In genomic region chr4:133391185-133392040, GRCm38 (mm10) we compare ENCODE assay signal across 8 mouse cellular contexts. TPM values are rescaled to one million over a fixed set of nuclear protein-coding genes. Genes with fewer than 3 reads are reported as not detected.
A peak's percentile ranks its signal among the peaks of the same experiment; 100 is the strongest.
DNase-seq lines count a peak whose midpoint lies in the region; ATAC-seq and TF ChIP-seq lines count a peak whose summit lies in the region.

No protein-coding gene starts in this region.

- intact Hi-C loops in left cerebral cortex, adult 2 months (cut with DNase I) = no loop called here

- ATAC-seq in forebrain, embryonic 13.5 days = no peak
- ATAC-seq in forebrain, embryonic 12.5 days (ENCODE audit: low FRiP score) = no peak
- no peak for ATAC-seq in lung, postnatal 0 days
- ATAC-seq in midbrain, embryonic 15.5 days (replicated peaks) = no peak

- DNase-seq in lung, postnatal 0 days (ENCODE audit: low spot score) = no peak
- DNase-seq in lung, postnatal 36 days = no peak
- peak in 1 of 2 experiments; percentile 55 for DNase-seq in left cerebral cortex, adult 2 months (ENCODE audit: extremely low spot score in 1 of 2, low spot score in 2 of 2)
- peak; percentile 61 for DNase-seq in right cerebral cortex, postnatal 25 days
- DNase-seq in kidney, adult 9 months = no peak

- TF ChIP-seq CTCF in lung, postnatal 0 days (IDR thresholded peaks at IDR 0.05) = no peak; the same call in 1 of the 2 replicates
- TF ChIP-seq CTCF in left cerebral cortex, adult 2 months (IDR thresholded peaks at IDR 0.05) = no peak; the same call in 1 of the 2 replicates

- no peak overlapping the region for H3K4me3 ChIP-seq in forebrain, embryonic 13.5 days
- no peak overlapping the region for H3K4me3 ChIP-seq in forebrain, embryonic 12.5 days (replicated peaks)
- no peak overlapping the region for H3K4me3 ChIP-seq in lung, postnatal 0 days (ENCODE audit: low read depth, low read length)
- no peak overlapping the region for H3K4me3 ChIP-seq in left cerebral cortex, adult 2 months
- no peak overlapping the region for H3K4me3 ChIP-seq in midbrain, embryonic 15.5 days

- no peaks in the 10 kb centered on the region for H3K9me3 ChIP-seq in forebrain, embryonic 13.5 days (replicated peaks)
- no peaks in the 10 kb centered on the region for H3K9me3 ChIP-seq in forebrain, embryonic 12.5 days
- no peaks in the 10 kb centered on the region for H3K9me3 ChIP-seq in lung, postnatal 0 days (ENCODE audit: low read length)
- H3K9me3 ChIP-seq in midbrain, embryonic 15.5 days = no peaks in the 10 kb centered on the region

- H3K9ac ChIP-seq in forebrain, embryonic 13.5 days = no peak overlapping the region
- no peak overlapping the region for H3K9ac ChIP-seq in forebrain, embryonic 12.5 days
- no peak overlapping the region for H3K9ac ChIP-seq in lung, postnatal 0 days (replicated peaks; ENCODE audit: low read depth)
- H3K9ac ChIP-seq in midbrain, embryonic 15.5 days = no peak overlapping the region

- peak overlapping the region; percentile 19; the same call in 1 of the 2 replicates for H3K27ac ChIP-seq in forebrain, embryonic 13.5 days
- no peak overlapping the region for H3K27ac ChIP-seq in forebrain, embryonic 12.5 days
- H3K27ac ChIP-seq in lung, postnatal 0 days (ENCODE audit: low read length) = peak overlapping the region; percentile 70
- peak overlapping the region; percentile 85 for H3K27ac ChIP-seq in left cerebral cortex, adult 2 months
- H3K27ac ChIP-seq in midbrain, embryonic 15.5 days = no peak overlapping the region

- no peak overlapping the region for H3K4me2 ChIP-seq in forebrain, embryonic 13.5 days
- no peak overlapping the region for H3K4me2 ChIP-seq in forebrain, embryonic 12.5 days
- no peak overlapping the region for H3K4me2 ChIP-seq in lung, postnatal 0 days (replicated peaks; ENCODE audit: low read depth, low read length)
- no peak overlapping the region for H3K4me2 ChIP-seq in midbrain, embryonic 15.5 days

- no peaks in the 10 kb centered on the region for H3K36me3 ChIP-seq in forebrain, embryonic 13.5 days (ENCODE audit: poor library complexity, severe bottlenecking)
- H3K36me3 ChIP-seq in forebrain, embryonic 12.5 days (replicated peaks) = no peaks in the 10 kb centered on the region
- no peaks in the 10 kb centered on the region for H3K36me3 ChIP-seq in lung, postnatal 0 days (ENCODE audit: insufficient read depth, low read length)
- H3K36me3 ChIP-seq in midbrain, embryonic 15.5 days (replicated peaks) = no peaks in the 10 kb centered on the region

- 82% methylated on average over 18 of the region's 18 CpGs for WGBS in forebrain, embryonic 13.5 days
- 86% methylated on average over 18 of the region's 18 CpGs for WGBS in forebrain, embryonic 12.5 days
- WGBS in lung, postnatal 0 days = 54% methylated on average over 18 of the region's 18 CpGs
- WGBS in midbrain, embryonic 15.5 days = 82% methylated on average over 18 of the region's 18 CpGs

- H3K4me1 ChIP-seq in forebrain, embryonic 13.5 days = peaks cover 21% of the 10 kb centered on the region
- H3K4me1 ChIP-seq in forebrain, embryonic 12.5 days = peaks cover 24% of the 10 kb centered on the region
- peaks cover 28% of the 10 kb centered on the region; the same call in 1 of the 2 replicates for H3K4me1 ChIP-seq in lung, postnatal 0 days (ENCODE audit: insufficient read depth, low read depth, low read length)
- peaks cover 11% of the 10 kb centered on the region; the same call in 1 of the 2 replicates for H3K4me1 ChIP-seq in midbrain, embryonic 15.5 days

- TF ChIP-seq EP300 in lung, postnatal 0 days (IDR thresholded peaks at IDR 0.05) = 0 out of 2 replicates have a peak, but pooled peaks have one; percentile 18

- no peaks in the 10 kb centered on the region for H3K27me3 ChIP-seq in forebrain, embryonic 13.5 days
- H3K27me3 ChIP-seq in forebrain, embryonic 12.5 days = no peaks in the 10 kb centered on the region
- no peaks in the 10 kb centered on the region for H3K27me3 ChIP-seq in lung, postnatal 0 days (replicated peaks; ENCODE audit: insufficient read depth, low read length)
- no peaks in the 10 kb centered on the region for H3K27me3 ChIP-seq in midbrain, embryonic 15.5 days (replicated peaks)

RNA-seq across cellular contexts. Expression of gene Slc9a1, which starts 21.9 kb away (rescaled TPM):
- 5.6 and 7.3 TPM in 2 replicates for polyA plus RNA-seq in forebrain, embryonic 13.5 days (2015; fragmentation: Nextera tagmentation; extraction: Ambion mirVana)
- polyA plus RNA-seq in forebrain, embryonic 12.5 days (2016; fragmentation: Nextera tagmentation; extraction: Ambion mirVana) = 7.2 and 8.3 TPM in 2 replicates
- 5.4 and 6.0 TPM in 2 replicates for polyA plus RNA-seq in lung, postnatal 0 days (2015; fragmentation: Nextera tagmentation; extraction: Ambion mirVana)
- 10 to 100 TPM; 49.8 to 53.0 TPM for total RNA-seq in left cerebral cortex, adult 2 months (2021)
- 9.9 and 11.1 TPM in 2 replicates for polyA plus RNA-seq in midbrain, embryonic 15.5 days (2015; fragmentation: Nextera tagmentation; extraction: Ambion mirVana)

RNA-seq across cellular contexts. Expression of gene Wdtc1, which starts 38.1 kb away (rescaled TPM):
- polyA plus RNA-seq in forebrain, embryonic 13.5 days (2015; fragmentation: Nextera tagmentation; extraction: Ambion mirVana) = 14.0 and 16.9 TPM in 2 replicates
- 21.1 and 22.9 TPM in 2 replicates for polyA plus RNA-seq in forebrain, embryonic 12.5 days (2016; fragmentation: Nextera tagmentation; extraction: Ambion mirVana)
- 9.2 and 9.9 TPM in 2 replicates for polyA plus RNA-seq in lung, postnatal 0 days (2015; fragmentation: Nextera tagmentation; extraction: Ambion mirVana)
- total RNA-seq in left cerebral cortex, adult 2 months (2021) = 10 to 100 TPM; 59.7 to 60.6 TPM
- polyA plus RNA-seq in midbrain, embryonic 15.5 days (2015; fragmentation: Nextera tagmentation; extraction: Ambion mirVana) = 23.2 and 26.3 TPM in 2 replicates

Comparison
In these comparisons a context has a peak if more than half of its experiments do, and no peak if none do; other contexts are left out.
1. H3K27ac ChIP-seq: peak in forebrain, embryonic 13.5 days (single experiment), lung, postnatal 0 days (single experiment) and left cerebral cortex, adult 2 months (single experiment); none in forebrain, embryonic 12.5 days (single experiment) and midbrain, embryonic 15.5 days (single experiment).